Mouse (Mus musculus): Measurements from ENCODE around the gene Ccnt2. TPM values are rescaled to one million over a fixed set of nuclear protein-coding genes. Genes with fewer than 3 reads are reported as not detected.

Gene Ccnt2
- polyA plus RNA-seq, 1 experiment from 2014 or later, result 113 TPM

- Histone ChIP-seq H3K4me2 (ENCODE audit: low read depth, low read length) (no peak overlapping the region), H3K9ac (replicated peaks; ENCODE audit: low read depth, low read length) (no peak overlapping the region), H3K4me1 (ENCODE audit: control insufficient read depth, insufficient read depth, low read length) (no peaks in the 10 kb centered on the region), H3K27me3 (ENCODE audit: control insufficient read depth, insufficient read depth, low read length) (no peaks in the 10 kb centered on the region), H3K4me3 (ENCODE audit: low read depth, low read length) (no peak overlapping the region), H3K9me3 (ENCODE audit: control insufficient read depth, low read length) (no peaks in the 10 kb centered on the region), H3K36me3 (ENCODE audit: control insufficient read depth, insufficient read depth, low read length) (peaks cover 26% of the 10 kb centered on the region), H3K27ac (ENCODE audit: low read depth, low read length) (no peak overlapping the region)
- WGBS, result 92% methylated on average over 8 of the region's 8 CpGs
- ATAC-seq (ENCODE audit: low read depth), result no peak
These were observed 29.0 kb downstream of the Ccnt2 start for GRCm38 (mm10) chr1:127802916-127803315.

- H3K9me3 ChIP-seq (ENCODE audit: control insufficient read depth, low read length), result no peaks in the 10 kb centered on the region
- peaks cover 4% of the 10 kb centered on the region; the same call in 1 of the 2 replicates for H3K36me3 ChIP-seq (ENCODE audit: control insufficient read depth, insufficient read depth, low read length)
- no peaks in the 10 kb centered on the region for H3K27me3 ChIP-seq (ENCODE audit: control insufficient read depth, insufficient read depth, low read length)
- no peak for ATAC-seq (ENCODE audit: low read depth)
- no peak overlapping the region for H3K4me3 ChIP-seq (ENCODE audit: low read depth, low read length)
- 94% methylated on average over 7 of the region's 7 CpGs for WGBS
- no peak overlapping the region for H3K4me2 ChIP-seq (ENCODE audit: low read depth, low read length)
- H3K27ac ChIP-seq (ENCODE audit: low read depth, low read length), result no peak overlapping the region
- H3K4me1 ChIP-seq (ENCODE audit: control insufficient read depth, insufficient read depth, low read length), result no peaks in the 10 kb centered on the region
- no peak overlapping the region for H3K9ac ChIP-seq (replicated peaks; ENCODE audit: low read depth, low read length)
These were observed 34.7 kb downstream of the Ccnt2 start for GRCm38 (mm10) chr1:127808671-127809070.

GRCm38 (mm10) chr1:127812929-127813328 is 39.0 kb downstream of the Ccnt2 start:
- no peak for ATAC-seq (ENCODE audit: low read depth)
- 65% methylated on average over 7 of the region's 7 CpGs for WGBS
- H3K9me3 ChIP-seq (ENCODE audit: control insufficient read depth, low read length), result no peaks in the 10 kb centered on the region
- no peaks in the 10 kb centered on the region for H3K27me3 ChIP-seq (ENCODE audit: control insufficient read depth, insufficient read depth, low read length)
- H3K4me3 ChIP-seq (ENCODE audit: low read depth, low read length), result no peak overlapping the region
- H3K4me1 ChIP-seq (ENCODE audit: control insufficient read depth, insufficient read depth, low read length), result no peaks in the 10 kb centered on the region
- H3K4me2 ChIP-seq (ENCODE audit: low read depth, low read length), result no peak overlapping the region
- H3K9ac ChIP-seq (replicated peaks; ENCODE audit: low read depth, low read length), result no peak overlapping the region
- no peaks in the 10 kb centered on the region for H3K36me3 ChIP-seq (ENCODE audit: control insufficient read depth, insufficient read depth, low read length)
- no peak overlapping the region for H3K27ac ChIP-seq (ENCODE audit: low read depth, low read length)

- H3K4me3 ChIP-seq (ENCODE audit: low read depth, low read length), result no peak overlapping the region
- H3K27me3 ChIP-seq (ENCODE audit: control insufficient read depth, insufficient read depth, low read length), result no peaks in the 10 kb centered on the region
- no peak for ATAC-seq (ENCODE audit: low read depth)
- H3K27ac ChIP-seq (ENCODE audit: low read depth, low read length), result no peak overlapping the region
- H3K9me3 ChIP-seq (ENCODE audit: control insufficient read depth, low read length), result no peaks in the 10 kb centered on the region
- no peaks in the 10 kb centered on the region for H3K4me1 ChIP-seq (ENCODE audit: control insufficient read depth, insufficient read depth, low read length)
- 86% methylated on average over 6 of the region's 6 CpGs for whole genome bisulfite sequencing
- no peak overlapping the region for H3K4me2 ChIP-seq (ENCODE audit: low read depth, low read length)
- no peak overlapping the region for H3K9ac ChIP-seq (replicated peaks; ENCODE audit: low read depth, low read length)
- H3K36me3 ChIP-seq (ENCODE audit: control insufficient read depth, insufficient read depth, low read length), result no peaks in the 10 kb centered on the region
These were observed 42.4 kb downstream of the Ccnt2 start for GRCm38 (mm10) chr1:127816381-127816780.

- H3K27ac ChIP-seq (ENCODE audit: low read depth, low read length), result no peak overlapping the region
These were observed 53.4 kb downstream of the Ccnt2 start for GRCm38 (mm10) chr1:127827325-127827724.

GRCm38 (mm10) chr1:127830215-127830921 is 56.4 kb downstream of the Ccnt2 start:
- no peaks in the 10 kb centered on the region for H3K27me3 ChIP-seq (ENCODE audit: control insufficient read depth, insufficient read depth, low read length)
- no peak overlapping the region for H3K4me2 ChIP-seq (ENCODE audit: low read depth, low read length)
- WGBS, result 87% methylated on average over 13 of the region's 13 CpGs
- no peak overlapping the region for H3K27ac ChIP-seq (ENCODE audit: low read depth, low read length)
- H3K4me3 ChIP-seq (ENCODE audit: low read depth, low read length), result no peak overlapping the region
- H3K9ac ChIP-seq (replicated peaks; ENCODE audit: low read depth, low read length), result no peak overlapping the region
- no peaks in the 10 kb centered on the region for H3K9me3 ChIP-seq (ENCODE audit: control insufficient read depth, low read length)
- no peak for ATAC-seq (ENCODE audit: low read depth)
- no peaks in the 10 kb centered on the region for H3K4me1 ChIP-seq (ENCODE audit: control insufficient read depth, insufficient read depth, low read length)
- H3K36me3 ChIP-seq (ENCODE audit: control insufficient read depth, insufficient read depth, low read length), result no peaks in the 10 kb centered on the region

More at GRCm38 (mm10) chr1:127827325-127827724, 53.4 kb downstream of the Ccnt2 start:
- no peak; the same call in 1 of the 2 replicates for ATAC-seq (ENCODE audit: low read depth)
- Histone ChIP-seq H3K9me3 (ENCODE audit: control insufficient read depth, low read length) (no peaks in the 10 kb centered on the region), H3K27me3 (ENCODE audit: control insufficient read depth, insufficient read depth, low read length) (no peaks in the 10 kb centered on the region), H3K4me2 (ENCODE audit: low read depth, low read length) (no peak overlapping the region), H3K9ac (replicated peaks; ENCODE audit: low read depth, low read length) (no peak overlapping the region), H3K4me3 (ENCODE audit: low read depth, low read length) (no peak overlapping the region), H3K36me3 (ENCODE audit: control insufficient read depth, insufficient read depth, low read length) (no peaks in the 10 kb centered on the region), H3K4me1 (ENCODE audit: control insufficient read depth, insufficient read depth, low read length) (no peaks in the 10 kb centered on the region)
- WGBS, result 30% methylated on average over 2 of the region's 2 CpGs

- no peak overlapping the region for H3K9ac ChIP-seq (replicated peaks; ENCODE audit: low read depth, low read length)
- no peaks in the 10 kb centered on the region for H3K9me3 ChIP-seq (ENCODE audit: control insufficient read depth, low read length)
- no peaks in the 10 kb centered on the region for H3K4me1 ChIP-seq (ENCODE audit: control insufficient read depth, insufficient read depth, low read length)
- H3K27ac ChIP-seq (ENCODE audit: low read depth, low read length), result no peak overlapping the region
- H3K27me3 ChIP-seq (ENCODE audit: control insufficient read depth, insufficient read depth, low read length), result no peaks in the 10 kb centered on the region
- ATAC-seq (ENCODE audit: low read depth), result no peak
- WGBS, result 72% methylated on average over 2 of the region's 2 CpGs
- H3K4me2 ChIP-seq (ENCODE audit: low read depth, low read length), result no peak overlapping the region
- no peaks in the 10 kb centered on the region for H3K36me3 ChIP-seq (ENCODE audit: control insufficient read depth, insufficient read depth, low read length)
- no peak overlapping the region for H3K4me3 ChIP-seq (ENCODE audit: low read depth, low read length)
These were observed 59.8 kb downstream of the Ccnt2 start for GRCm38 (mm10) chr1:127833714-127834113.

GRCm38 (mm10) chr1:127834202-127834601 is 60.2 kb downstream of the Ccnt2 start:
- no peaks in the 10 kb centered on the region for H3K36me3 ChIP-seq (ENCODE audit: control insufficient read depth, insufficient read depth, low read length)
- H3K9me3 ChIP-seq (ENCODE audit: control insufficient read depth, low read length), result no peaks in the 10 kb centered on the region
- H3K4me3 ChIP-seq (ENCODE audit: low read depth, low read length), result no peak overlapping the region
- no peaks in the 10 kb centered on the region for H3K4me1 ChIP-seq (ENCODE audit: control insufficient read depth, insufficient read depth, low read length)
- 75% methylated on average over 4 of the region's 4 CpGs for WGBS
- ATAC-seq (ENCODE audit: low read depth), result no peak
- H3K4me2 ChIP-seq (ENCODE audit: low read depth, low read length), result no peak overlapping the region
- no peak overlapping the region for H3K27ac ChIP-seq (ENCODE audit: low read depth, low read length)
- no peaks in the 10 kb centered on the region for H3K27me3 ChIP-seq (ENCODE audit: control insufficient read depth, insufficient read depth, low read length)
- no peak overlapping the region for H3K9ac ChIP-seq (replicated peaks; ENCODE audit: low read depth, low read length)

GRCm38 (mm10) chr1:127836619-127837018 is 62.7 kb downstream of the Ccnt2 start:
- H3K36me3 ChIP-seq (ENCODE audit: control insufficient read depth, insufficient read depth, low read length), result no peaks in the 10 kb centered on the region
- no peak overlapping the region for H3K27ac ChIP-seq (ENCODE audit: low read depth, low read length)
- WGBS, result 32% methylated on average over 4 of the region's 4 CpGs
- H3K4me3 ChIP-seq (ENCODE audit: low read depth, low read length), result no peak overlapping the region
- no peaks in the 10 kb centered on the region for H3K27me3 ChIP-seq (ENCODE audit: control insufficient read depth, insufficient read depth, low read length)
- H3K9me3 ChIP-seq (ENCODE audit: control insufficient read depth, low read length), result no peaks in the 10 kb centered on the region
- H3K4me1 ChIP-seq (ENCODE audit: control insufficient read depth, insufficient read depth, low read length), result no peaks in the 10 kb centered on the region
- no peak overlapping the region for H3K9ac ChIP-seq (replicated peaks; ENCODE audit: low read depth, low read length)
- H3K4me2 ChIP-seq (ENCODE audit: low read depth, low read length), result no peak overlapping the region
- no peak for ATAC-seq (ENCODE audit: low read depth)

Measured in neural tube, embryonic 14.5 days (tissue).